Mouse (Mus musculus) mouse embryonic stem cell (cell line): ENCODE measurements around the gene Phactr1.

Experiments used
- in situ Hi-C, 2 experiments: fragments of 300-500 bp; cut with MboI; formaldehyde crosslinking; loops; 1 replicate in 1 of 2; 3 replicates in 1 of 2; pipeline ENCODE4 v1.14.3; 2019 to 2020; ENCODE audit warnings: low sequenced_read_pairs in 2 of 2, low pct_unique_long_range_greater_than_20kb in 1 of 2, mixed read lengths in 1 of 2; ENCODE audit not compliant: unreplicated experiment in 1 of 2

Gene Phactr1

DNA sequence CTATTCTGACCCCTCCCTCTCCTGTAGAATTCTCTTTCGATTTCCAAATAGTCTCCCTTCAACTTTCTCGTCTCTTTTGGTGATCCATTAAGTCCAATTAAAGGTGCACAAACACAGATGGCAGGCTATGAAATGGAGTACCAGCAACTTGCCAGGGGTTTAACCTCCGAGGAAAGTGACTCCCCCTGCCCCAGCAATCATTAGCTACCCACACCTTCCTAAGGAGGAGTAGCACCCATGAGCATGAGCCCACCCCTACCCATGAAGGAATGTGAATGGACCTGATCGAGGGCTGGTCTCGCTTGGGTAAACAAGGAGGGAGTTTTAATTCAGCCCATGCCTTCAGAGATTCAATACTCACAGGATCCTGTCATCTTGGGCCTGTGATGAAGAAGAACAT lies 268.9 kb downstream of the Phactr1 start:
- in situ Hi-C loops, result no loop called here

DNA sequence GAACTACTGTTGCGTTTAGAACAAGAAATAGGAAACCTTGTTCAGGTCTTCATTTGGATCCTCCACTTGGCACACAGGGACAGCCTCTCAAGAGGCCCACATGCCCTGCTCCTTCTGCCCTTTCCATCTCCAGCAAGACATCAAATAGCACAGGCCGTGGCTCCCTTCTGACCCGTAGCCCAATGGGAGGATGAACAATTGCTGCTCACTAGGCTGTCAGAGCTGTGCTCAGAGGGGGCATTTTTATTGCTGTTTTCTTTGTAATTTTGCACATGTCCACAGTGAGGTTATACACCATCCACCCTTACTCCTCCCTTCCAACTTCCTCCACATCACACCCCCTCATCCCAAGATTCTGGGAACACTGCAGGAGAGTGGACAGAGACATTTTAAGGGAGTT lies 269.6 kb downstream of the Phactr1 start:
- in situ Hi-C loops, result no loop called here

DNA sequence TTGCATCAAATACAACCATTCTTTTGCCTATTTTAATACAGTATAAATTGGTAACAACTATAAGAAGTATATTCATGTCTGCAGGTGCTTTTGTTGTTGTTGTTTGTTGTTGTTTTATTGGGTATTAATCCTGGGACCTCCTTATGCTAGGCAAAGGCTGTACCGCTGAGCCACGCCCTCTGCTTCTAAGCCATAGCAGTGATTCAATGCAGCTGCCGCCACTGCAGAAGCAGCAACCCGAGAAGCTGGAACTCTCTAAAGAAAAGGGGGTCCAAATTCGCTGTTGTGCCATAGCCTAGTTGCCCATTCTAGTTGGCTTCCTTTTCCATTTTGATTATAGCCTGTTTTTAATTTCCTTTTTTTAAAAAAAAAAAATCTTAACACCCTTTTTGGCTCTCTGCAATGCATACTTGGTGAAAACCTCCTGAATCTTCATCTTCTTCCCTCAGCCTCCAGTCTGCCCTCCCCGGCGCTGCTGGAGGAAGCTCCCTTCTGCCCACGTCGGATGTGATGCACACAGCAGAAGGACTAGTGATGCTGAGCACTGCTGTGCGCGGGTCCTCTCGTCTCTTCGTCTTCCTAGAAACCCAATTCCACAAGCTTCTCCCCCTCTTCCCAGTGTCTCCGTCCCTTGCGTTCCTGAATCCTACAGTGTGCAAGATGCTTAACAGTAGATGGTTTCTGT lies 271.8 kb downstream of the Phactr1 start:
- in situ Hi-C loops, result no loop called here

DNA sequence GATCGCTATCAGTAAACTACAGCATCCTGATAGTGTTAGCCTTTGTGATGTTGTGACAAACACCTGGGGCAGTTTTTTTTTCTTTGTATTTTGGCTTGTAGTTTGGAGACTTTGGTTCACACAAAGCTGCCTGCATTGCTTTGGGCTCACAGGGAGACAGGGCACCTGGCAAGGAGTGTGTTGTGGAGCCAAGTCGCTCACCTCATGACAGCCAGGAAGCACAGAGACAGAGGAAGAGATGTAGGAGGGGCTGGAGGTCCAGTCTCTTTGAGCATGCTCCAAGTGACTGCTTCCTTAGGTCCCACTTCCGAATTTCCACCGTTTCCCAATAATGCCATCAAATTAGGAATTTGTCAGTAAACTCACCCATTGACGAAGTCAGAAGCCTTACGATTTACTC lies 272.6 kb downstream of the Phactr1 start:
- in situ Hi-C loops, result no loop called here

DNA sequence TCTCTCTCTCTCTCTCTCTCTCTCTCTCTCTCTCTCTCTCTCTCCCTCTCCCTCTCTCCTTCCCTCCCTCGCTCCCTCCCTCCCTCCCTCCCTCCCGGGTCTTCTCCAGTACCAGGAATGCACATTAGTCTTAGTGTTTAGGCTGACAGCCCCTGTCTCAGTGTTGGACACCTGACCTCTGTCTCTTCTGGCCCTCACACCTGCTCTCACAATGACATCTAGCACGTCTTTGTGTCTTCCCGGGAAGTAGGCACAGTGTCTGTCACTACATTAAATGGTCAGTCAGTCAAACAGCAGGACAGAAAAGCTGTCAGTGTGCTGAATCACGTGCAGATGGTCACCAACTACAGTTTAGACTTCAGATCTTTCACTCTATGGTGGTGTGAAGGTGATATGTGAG lies 273.7 kb downstream of the Phactr1 start:
- in situ Hi-C loops, result no loop called here

DNA sequence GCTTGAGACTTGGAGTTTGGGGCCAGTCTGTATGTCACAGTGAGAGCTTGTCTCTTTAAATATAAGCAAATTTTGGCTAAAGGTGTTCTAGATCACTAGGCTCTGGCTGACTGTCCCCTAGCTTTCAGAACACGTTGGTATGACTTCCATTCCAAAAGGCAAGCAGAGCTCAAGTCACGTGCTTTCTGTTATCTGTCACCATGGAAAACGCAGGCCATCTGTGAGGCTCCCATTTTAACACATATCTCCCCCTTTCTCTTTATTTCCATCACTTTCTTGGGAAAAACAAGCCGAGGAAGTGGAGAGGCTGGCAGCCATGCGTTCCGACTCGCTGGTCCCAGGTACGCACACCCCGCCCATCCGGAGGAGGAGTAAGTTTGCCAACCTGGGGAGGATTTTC lies 275.9 kb downstream of the Phactr1 start:
- in situ Hi-C loops, result no loop called here

DNA sequence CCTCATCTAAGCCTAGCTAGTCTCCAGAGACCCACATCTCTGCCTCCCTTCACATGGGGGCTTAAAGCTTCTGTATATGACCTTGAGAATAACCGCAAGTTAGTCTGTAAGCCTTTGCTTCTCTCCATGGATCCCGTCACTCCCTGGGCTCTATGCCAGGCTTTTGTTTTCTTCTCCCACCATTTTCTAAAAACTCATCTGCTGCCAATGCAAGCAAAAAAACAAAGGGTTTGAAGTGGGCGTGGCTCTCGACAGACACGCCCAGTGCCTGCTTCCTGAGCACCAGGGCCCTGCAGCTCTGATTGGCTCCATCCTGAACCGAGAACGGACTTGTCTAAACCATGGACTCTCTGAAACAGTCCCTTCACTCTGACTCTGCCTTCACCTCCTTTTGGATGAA lies 277.4 kb downstream of the Phactr1 start:
- in situ Hi-C loops, result no loop called here

DNA sequence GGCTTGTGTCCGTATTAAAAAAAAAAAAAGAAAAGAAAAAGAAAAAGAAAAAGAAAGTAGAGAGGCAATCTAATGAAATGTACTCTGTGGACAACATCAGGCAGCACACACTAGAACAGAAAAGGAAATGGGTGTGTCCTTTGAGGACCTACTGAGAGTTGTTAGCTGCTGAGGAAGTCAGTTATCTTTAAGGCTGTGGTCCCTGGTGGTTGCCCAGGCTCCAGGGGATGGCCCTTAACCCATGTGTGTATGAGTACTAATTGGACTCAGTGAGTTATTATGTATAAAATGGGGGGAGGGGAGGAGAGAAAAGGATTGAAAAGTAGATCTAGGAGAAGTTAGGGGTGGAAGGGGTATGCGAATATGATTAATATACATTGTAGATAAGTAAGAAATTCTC lies 278.4 kb downstream of the Phactr1 start:
- in situ Hi-C loops, result no loop called here

DNA sequence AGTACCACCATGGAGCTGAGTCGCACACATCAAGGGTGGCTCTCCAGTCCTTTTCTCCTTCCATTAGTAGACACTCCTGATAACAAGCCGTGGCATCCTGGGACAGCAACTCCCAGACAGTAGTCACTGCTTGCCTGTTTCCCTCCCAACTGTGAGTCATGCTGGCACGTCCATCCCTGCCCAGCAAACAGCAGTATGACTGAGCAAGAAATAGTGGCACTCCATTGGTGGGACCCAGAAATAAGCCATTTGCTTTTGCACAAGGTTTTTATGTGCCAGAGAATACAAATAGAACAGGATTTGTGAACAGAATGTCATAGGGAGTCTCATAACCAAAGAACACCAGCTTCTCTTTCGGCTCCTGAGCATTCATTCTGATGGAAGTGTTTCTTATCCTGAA lies 281.1 kb downstream of the Phactr1 start:
- in situ Hi-C loops, result no loop called here

DNA sequence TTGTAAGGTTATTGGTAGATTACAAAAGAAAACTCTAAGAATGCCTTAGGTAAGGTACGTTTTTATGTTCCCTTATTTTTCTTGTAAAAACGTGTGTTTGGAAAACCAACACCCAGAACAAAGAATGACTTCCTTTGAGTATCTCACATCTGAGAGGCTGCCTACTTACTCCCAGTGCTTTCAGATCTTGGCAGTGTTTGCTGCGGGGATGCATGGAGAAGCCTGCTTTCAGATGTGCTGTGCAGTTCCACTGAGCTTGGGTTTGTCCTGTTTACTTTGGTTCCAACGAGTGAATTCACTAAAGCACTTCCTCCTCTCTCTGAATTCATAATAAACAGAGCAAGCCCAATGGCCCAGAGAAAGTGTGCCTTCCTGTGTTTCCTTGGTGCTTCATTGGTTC lies 288.1 kb downstream of the Phactr1 start:
- in situ Hi-C loops, result no loop called here

DNA sequence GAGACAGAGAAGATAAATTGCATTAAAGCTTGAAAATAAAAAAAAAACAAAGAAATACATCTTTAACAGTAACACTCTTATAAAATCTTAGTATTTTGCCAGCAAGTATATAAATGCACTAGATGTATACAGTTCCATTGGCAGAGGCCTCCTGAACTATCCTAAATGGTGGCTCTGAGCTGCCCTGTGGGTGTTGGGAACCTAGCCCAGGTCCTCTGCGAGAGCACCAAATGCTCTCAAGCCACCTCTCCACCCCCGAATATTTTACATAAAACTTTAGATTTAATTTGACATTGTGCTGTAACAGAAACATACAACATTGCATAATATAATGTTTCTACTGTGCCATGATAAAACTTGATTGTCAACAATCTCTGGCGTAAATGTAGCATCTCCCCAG lies 293.1 kb downstream of the Phactr1 start:
- in situ Hi-C loops, result no loop called here

DNA sequence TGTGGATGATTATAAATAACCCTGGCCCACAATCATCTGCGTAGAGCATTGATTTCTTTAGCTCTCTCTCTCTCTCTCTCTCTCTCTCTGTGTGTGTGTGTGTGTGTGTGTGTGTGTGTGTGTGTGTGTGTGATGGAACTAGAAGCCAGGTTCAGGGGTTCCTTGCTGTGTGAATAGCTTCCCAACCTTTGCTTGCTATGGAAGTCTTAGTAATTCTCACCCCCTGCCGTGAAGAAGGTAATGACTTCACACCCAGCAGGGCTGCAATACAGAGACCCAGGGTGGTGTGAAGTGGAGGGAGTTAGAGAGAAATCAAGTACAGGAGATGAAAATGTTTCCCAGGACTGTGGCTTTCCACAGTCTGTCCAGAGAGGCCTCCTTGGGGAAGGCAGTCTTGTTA lies 293.5 kb downstream of the Phactr1 start:
- in situ Hi-C loops, result no loop called here

DNA sequence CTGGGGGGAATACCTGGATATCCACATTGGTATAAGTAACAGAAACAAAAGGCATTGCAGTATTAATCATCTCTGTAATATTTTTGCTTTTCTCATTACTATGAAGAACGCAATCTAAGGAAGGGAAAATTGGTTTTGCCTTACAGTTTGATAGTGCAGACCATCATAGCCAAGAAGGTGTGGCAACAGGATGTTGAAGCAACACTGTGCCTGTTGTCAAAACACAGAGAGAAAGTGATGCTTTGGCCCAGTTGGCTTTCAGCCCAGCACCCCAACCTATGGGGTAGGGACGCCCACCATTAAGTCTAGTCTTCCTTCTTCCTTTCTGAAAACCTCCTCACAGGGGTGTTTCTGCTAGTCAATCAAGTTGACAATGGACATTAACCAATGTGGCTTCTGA lies 294.1 kb downstream of the Phactr1 start:
- in situ Hi-C loops, result no loop called here

DNA sequence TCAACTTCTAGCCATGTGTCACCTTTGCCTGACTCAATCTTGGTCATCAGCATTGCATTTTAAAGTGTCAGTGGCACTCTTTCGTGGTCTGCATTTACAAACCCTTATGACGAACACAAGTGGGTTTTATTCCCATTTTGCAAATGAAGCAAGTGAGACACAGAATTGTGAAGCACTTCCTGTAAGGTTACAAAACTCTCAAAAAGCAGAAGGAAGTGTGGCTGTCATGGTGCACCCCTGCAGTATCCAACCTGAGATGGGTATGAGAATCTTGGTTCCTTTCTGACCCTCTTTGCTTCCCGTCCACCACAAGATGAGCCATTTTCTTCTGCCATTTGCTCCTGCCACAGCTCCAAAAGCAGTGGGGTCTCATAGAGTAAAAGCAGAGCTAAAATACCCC lies 295.7 kb downstream of the Phactr1 start:
- in situ Hi-C loops, result no loop called here

DNA sequence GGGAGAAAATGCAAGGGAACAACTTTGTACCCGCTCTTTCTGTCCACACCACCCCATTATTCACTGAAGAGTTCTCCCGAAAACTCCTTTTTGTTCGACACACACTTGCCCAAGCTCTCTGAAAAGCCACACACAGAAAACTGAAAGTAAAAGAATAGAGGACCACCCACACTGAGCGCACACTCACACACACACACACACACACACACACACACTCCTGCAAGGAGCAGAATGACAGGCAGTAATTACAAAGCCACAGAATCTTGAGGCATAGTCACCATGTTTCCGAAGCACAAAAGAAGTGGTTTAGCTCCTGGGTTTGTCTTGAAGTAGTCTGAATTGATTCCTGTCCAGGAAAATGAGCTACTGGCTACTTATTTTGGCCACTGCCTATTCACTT lies 296.5 kb downstream of the Phactr1 start:
- in situ Hi-C loops, result no loop called here

DNA sequence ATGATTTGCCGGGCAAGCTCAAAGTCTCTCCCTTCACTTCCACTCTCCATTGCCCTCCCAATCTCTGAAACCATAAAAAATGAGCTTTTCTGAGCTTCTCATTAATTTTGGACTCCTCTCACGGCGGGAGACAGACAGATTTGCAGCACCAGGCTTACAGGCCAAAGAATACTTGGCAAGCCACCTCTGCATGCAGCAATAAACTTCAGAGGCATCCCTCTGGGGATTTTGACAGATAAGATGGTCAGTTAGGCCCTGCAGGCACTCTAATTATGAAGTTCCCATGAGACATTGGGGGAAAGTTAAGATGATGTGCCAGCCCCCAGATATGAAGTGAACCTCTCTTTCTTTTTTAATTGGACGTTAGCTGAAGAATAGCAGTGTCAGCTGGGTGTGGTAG lies 300.2 kb downstream of the Phactr1 start:
- in situ Hi-C loops, result no loop called here

DNA sequence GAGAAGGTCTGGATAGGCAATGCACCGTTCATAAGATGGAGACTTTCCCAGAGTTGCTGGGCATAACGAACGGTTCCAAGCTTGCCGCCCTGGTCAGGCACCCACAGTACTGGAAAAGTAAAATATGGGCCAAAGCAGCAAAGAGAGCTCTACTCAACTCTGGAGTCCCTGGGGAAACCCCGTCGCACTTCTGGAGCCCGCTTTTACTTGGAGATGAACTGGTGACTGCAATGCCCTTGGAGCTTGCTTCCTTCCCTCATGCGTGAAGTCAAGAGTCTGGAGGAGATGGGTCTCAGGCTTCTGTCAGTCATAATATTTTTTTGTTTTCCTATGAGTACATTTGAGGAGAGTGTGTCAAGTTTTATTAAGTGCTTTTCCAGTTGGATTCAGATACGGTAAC lies 302.2 kb downstream of the Phactr1 start:
- in situ Hi-C loops, result no loop called here

DNA sequence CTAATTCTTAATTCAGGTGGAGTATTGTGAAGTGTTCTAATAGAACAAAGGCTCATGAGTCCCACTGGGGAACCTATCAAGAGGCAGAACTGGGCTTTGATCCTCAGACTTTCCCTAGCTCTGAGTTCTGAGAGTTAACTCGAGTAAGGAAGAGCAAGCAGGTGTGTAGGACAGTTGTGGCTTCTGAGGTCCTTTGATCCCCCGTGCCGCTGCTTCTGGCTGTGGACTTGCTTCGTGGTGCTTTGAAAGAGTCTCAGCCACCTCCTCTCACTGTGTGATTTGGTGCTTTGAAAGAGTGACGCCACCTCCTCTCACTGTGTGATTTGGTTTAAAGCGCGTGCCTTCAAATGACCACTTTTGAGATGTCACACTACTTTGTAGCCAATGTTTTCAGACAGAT lies 305.4 kb downstream of the Phactr1 start:
- in situ Hi-C loops, result no loop called here

DNA sequence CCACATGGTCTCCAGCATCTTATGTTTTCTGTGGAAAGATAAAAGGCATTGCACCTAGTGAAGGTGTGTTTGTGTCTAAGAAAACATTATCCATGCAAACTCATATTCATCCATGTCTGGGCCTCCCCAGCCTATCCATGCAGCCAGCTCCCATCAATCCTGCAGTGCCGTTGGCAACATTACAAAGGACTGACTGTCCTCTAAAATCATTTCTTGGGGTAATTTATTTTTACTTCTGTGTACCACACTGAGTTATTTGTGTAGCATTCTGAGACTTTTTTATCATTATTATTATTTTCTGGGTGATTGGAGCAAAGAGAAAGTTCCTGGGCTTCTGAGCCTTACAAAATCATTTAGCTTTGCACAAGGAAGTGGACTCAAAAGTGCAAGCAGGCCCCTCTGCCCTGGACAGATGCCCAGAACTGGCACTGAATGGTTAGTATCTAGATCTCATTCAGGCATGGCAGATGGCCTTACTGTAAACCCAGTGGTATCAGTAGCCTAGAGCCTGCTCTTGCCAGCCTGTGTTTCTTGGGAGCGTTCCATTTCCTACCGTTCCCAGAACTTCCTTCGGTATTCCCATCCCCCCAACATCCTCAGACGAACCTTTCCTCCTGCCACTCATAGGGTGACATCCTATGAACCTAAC lies 307.6 kb downstream of the Phactr1 start:
- in situ Hi-C loops, result no loop called here

DNA sequence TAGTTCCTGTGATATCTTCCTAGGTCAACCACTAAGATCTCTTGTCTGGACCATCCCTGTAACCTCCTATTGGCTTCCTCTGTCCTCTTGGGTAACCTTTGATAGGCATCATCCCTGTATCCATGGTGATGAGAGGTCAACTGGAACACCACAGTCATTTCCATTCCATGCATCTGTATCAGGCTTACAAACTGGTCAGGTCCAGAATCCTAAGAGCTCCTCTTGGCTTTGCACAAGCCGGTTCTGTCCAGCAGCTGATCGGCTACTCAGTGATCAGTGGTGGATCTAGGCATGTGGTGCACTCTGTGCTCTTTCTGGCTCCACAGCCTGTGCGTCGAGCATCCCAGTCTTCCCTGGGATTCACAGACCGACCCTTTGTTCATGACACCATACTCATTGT lies 309.1 kb downstream of the Phactr1 start:
- in situ Hi-C loops, result no loop called here

DNA sequence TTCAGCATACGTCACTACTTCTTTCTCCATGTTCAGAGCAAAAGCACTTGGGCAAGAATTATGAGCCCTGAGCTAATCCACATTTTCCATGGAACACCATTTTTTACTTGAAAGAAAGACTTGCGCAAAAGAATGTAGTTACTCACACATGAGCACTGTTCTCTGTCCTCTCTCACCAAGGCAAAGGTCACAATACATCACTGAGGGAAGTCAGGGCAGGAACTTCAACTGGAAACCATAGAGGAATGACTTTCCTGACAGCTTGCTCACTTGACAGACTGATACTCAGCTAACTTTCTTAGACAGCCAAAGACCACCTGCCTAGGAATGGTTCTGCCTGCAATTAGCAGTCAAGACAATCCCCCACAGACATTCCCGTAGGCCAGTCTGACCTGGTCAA lies 309.6 kb downstream of the Phactr1 start:
- in situ Hi-C loops, result no loop called here
